Mouse (Mus musculus): ENCODE results near the gene Pdcd1lg2.

DNA sequence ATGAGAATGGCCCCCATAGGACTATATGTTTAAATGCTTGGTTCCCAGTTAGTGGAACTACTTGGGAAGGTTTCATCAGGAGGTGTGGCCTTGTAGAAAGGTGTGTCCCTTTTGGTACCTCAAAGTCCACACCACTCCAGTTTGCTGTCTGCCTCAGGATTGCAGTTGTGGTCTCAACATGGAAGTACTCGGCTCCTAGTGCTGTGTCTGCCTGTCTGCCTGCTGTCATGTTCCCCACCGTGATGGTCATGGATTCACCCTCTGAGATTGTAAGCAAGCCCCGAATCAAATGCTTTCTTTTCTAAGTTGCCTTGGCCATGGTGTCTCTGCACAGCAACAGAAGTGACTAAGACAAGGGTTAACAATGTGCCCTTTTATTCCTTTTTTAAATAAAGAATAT is 103.4 kb downstream of the Pdcd1lg2 start:
- no peak for TF ChIP-seq CTCF (IDR thresholded peaks at IDR 0.05; ENCODE audit: borderline replicate concordance, control insufficient read depth, extremely low read depth, insufficient read depth, low read length, poor library complexity)
- no peak for TF ChIP-seq POLR2A (IDR thresholded peaks at IDR 0.05; ENCODE audit: control insufficient read depth, extremely low read depth, insufficient read depth, low read length, poor library complexity)

Measured in thymus, adult 2 months (tissue).